Mouse (Mus musculus): Measurements from ENCODE around the gene Sparc. TPM values are rescaled to one million over a fixed set of nuclear protein-coding genes. Genes with fewer than 3 reads are reported as not detected.

Sparc gene
- polyA plus RNA-seq, 1 experiment = 351 TPM

DNA sequence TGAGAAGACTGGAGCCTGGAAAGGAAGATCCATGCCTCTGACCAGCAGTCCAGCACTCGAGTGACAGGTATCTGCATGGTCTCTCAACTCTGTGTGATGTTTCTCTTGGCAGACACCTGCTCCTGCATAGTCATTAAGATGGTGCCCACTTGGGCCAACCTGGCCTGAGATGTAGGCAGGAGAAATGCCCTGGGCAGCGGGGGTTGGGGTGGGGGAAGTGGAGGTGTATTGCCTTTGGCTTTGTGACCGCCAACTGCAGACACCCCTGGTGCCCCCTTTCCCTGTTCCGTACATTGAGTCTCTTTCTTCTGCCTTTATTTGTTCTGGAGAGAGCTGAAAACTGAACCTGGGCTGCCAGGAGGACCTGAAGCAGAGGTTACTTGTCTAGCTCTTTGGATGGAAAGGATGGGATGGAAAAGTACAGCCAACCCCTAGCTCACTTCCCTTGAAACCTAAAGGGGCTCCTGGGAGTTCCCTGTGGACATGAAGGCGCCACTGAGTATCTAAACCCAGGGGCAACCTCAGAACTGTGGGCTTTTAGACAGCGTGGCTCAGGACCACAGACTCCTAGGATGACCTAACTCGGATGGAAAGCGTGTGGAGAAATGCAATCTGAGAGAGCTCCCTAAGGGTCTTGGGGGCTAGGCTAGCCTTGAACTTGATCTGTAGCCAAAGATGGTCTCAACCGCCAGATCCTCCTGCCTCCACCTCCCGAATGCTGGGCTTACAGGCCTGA lies 10.1 kb downstream of the Sparc start:
- TF ChIP-seq POLR2A (IDR thresholded peaks at IDR 0.05; ENCODE audit: extremely low read depth, insufficient read depth, low read length) (no peak), CTCF (IDR thresholded peaks at IDR 0.05; ENCODE audit: extremely low read depth, insufficient read depth, low read length) (no peak)
- H3K4me1 ChIP-seq (ENCODE audit: control insufficient read depth, insufficient read depth, low read length) = no peaks in the 10 kb centered on the region; the same call in 1 of the 2 replicates
- no peak overlapping the region for H3K27ac ChIP-seq (ENCODE audit: insufficient read depth, low read length)
- no peak overlapping the region for H3K4me3 ChIP-seq (ENCODE audit: insufficient read depth, low read length)

DNA sequence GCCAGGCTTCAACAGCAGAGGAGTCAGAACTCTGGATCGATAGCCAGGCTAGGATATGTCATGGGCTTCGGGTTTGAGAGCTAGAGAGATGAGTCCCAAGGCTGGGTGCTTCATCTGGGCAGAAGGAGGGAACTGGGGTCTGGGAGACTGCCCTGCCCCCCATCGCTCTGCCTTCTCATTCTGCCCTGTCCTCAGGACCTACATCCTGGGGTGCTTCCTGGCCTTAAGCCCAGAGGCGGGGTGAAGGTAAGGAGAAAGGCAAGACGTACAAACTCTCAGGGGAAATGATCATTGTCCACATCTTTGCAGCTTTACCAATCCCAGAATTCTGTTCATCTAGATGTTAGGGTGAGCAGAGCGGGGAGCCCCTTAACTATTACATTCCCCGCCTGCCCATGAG lies 10.9 kb downstream of the Sparc start:
- H3K27ac ChIP-seq (ENCODE audit: insufficient read depth, low read length) = no peak overlapping the region
- no peaks in the 10 kb centered on the region; the same call in 1 of the 2 replicates for H3K4me1 ChIP-seq (ENCODE audit: control insufficient read depth, insufficient read depth, low read length)
- H3K4me3 ChIP-seq (ENCODE audit: insufficient read depth, low read length) = no peak overlapping the region
- no peak for TF ChIP-seq POLR2A (IDR thresholded peaks at IDR 0.05; ENCODE audit: extremely low read depth, insufficient read depth, low read length)
- no peak for TF ChIP-seq CTCF (IDR thresholded peaks at IDR 0.05; ENCODE audit: extremely low read depth, insufficient read depth, low read length)

DNA sequence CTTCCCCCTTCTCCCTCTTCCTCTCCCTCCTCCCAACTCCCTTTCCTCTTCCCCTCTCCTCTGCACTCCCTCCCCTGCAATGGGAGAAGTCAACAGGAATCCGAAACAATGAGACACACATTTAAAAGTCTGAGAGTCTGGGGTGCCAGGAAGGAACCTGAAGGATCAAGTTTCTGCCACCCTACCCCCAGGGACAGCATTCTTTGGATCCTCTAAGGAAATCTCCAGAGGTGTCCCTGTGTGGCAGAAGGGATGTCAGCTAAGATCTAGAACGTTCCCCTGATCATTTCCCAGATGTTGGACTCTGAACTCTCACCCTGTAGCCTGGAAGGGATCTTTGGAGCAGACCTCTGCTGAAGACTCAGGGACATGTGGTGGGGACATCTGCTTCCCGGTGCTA lies 12.5 kb downstream of the Sparc start:
- no peak overlapping the region for H3K27ac ChIP-seq (ENCODE audit: insufficient read depth, low read length)
- no peak overlapping the region for H3K4me3 ChIP-seq (ENCODE audit: insufficient read depth, low read length)
- TF ChIP-seq CTCF (IDR thresholded peaks at IDR 0.05; ENCODE audit: extremely low read depth, insufficient read depth, low read length) (no peak), POLR2A (IDR thresholded peaks at IDR 0.05; ENCODE audit: extremely low read depth, insufficient read depth, low read length) (no peak)
- no peaks in the 10 kb centered on the region; the same call in 1 of the 2 replicates for H3K4me1 ChIP-seq (ENCODE audit: control insufficient read depth, insufficient read depth, low read length)

DNA sequence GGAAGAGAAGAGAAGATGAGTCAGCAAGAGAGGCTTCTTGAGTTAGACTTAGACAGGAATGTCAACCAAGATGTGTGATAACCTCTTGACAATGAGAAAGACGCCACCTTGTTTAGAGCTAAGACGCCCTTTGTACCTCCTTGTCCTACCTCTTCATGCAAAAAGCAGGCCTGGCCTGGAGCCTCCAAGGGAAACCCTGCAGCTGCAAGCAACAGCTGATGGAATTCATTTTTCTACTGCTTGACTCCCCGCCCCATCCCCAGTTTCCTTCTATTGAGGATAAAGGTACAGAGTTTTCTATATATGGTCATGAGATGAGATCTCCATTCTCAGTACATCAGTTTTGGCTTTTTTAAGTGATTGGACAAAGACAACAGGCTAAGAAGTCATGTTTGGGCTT lies 13.0 kb downstream of the Sparc start:
- H3K4me3 ChIP-seq (ENCODE audit: insufficient read depth, low read length) = no peak overlapping the region
- no peaks in the 10 kb centered on the region; the same call in 1 of the 2 replicates for H3K4me1 ChIP-seq (ENCODE audit: control insufficient read depth, insufficient read depth, low read length)
- TF ChIP-seq CTCF (IDR thresholded peaks at IDR 0.05; ENCODE audit: extremely low read depth, insufficient read depth, low read length) (no peak), POLR2A (IDR thresholded peaks at IDR 0.05; ENCODE audit: extremely low read depth, insufficient read depth, low read length) (no peak)
- H3K27ac ChIP-seq (ENCODE audit: insufficient read depth, low read length) = no peak overlapping the region

DNA sequence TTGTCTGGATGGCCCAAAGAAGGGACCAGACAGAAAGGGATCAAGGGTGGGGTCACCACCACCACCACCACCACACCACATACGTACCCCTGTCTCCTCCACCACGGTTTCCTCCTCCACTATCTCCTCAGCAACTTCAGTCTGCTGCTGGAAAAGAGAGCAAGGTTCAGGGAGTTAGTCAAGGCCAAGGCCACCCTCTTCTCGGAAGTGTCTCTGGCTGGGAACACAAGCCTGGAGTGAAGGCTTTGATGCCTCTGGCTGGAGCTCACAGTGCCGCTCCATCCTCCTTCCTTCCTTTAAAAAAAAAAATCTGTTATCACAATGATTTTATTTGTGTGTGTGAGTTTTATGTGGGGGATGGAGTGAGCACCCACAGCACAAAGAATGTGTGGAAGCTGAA lies 15.8 kb downstream of the Sparc start:
- Histone ChIP-seq H3K4me1 (ENCODE audit: control insufficient read depth, insufficient read depth, low read length) (no peaks in the 10 kb centered on the region; the same call in 1 of the 2 replicates), H3K27ac (ENCODE audit: insufficient read depth, low read length) (no peak overlapping the region), H3K4me3 (ENCODE audit: insufficient read depth, low read length) (no peak overlapping the region)
- no peak for TF ChIP-seq CTCF (IDR thresholded peaks at IDR 0.05; ENCODE audit: extremely low read depth, insufficient read depth, low read length)
- no peak for TF ChIP-seq POLR2A (IDR thresholded peaks at IDR 0.05; ENCODE audit: extremely low read depth, insufficient read depth, low read length)

DNA sequence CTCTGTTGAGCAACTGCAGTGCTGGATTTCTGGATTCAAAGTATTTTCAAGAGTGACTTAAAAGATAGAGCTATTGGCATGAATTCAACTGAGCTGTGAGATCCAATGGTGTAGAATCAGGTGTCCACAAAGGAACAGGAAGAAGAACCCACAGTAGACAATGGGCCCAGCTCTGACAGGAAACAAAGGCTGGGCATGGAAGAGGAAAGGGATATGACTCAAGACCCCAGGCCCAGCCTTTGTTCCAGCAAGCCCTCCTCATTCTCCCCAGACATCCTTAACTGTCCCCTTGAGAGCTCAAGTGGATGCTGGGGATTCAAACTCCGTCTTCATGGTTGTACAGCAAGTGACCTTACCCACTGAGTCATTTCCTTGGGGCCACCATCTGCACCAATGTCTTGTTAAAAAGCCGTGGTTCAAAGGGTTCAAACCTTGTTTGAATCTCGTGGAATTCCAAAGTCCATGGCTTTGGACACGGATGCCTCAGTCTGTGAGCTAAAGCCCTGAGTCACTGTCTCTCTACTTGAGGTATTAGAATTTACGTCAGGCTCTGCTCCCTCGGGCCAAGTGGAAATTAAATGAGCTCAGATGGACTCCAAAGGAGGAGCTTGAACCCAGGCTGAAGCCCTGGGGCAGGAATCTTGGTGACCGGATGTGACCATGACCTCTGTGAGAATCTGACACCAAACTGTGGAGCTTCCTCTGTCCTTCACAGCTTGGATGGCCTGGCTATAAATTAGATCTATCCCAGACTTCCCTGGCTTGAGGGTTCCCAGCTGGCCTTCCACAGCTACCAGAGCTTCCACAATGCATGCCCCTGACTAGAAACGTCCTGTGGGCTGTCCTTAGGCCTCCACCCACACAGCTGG lies 17.1 kb downstream of the Sparc start:
- Histone ChIP-seq H3K4me1 (ENCODE audit: control insufficient read depth, insufficient read depth, low read length) (no peaks in the 10 kb centered on the region), H3K4me3 (ENCODE audit: insufficient read depth, low read length) (no peak overlapping the region), H3K27ac (ENCODE audit: insufficient read depth, low read length) (peak overlapping the region; percentile 68)
- TF ChIP-seq CTCF (IDR thresholded peaks at IDR 0.05; ENCODE audit: extremely low read depth, insufficient read depth, low read length) = no peak
- no peak for TF ChIP-seq POLR2A (IDR thresholded peaks at IDR 0.05; ENCODE audit: extremely low read depth, insufficient read depth, low read length)

DNA sequence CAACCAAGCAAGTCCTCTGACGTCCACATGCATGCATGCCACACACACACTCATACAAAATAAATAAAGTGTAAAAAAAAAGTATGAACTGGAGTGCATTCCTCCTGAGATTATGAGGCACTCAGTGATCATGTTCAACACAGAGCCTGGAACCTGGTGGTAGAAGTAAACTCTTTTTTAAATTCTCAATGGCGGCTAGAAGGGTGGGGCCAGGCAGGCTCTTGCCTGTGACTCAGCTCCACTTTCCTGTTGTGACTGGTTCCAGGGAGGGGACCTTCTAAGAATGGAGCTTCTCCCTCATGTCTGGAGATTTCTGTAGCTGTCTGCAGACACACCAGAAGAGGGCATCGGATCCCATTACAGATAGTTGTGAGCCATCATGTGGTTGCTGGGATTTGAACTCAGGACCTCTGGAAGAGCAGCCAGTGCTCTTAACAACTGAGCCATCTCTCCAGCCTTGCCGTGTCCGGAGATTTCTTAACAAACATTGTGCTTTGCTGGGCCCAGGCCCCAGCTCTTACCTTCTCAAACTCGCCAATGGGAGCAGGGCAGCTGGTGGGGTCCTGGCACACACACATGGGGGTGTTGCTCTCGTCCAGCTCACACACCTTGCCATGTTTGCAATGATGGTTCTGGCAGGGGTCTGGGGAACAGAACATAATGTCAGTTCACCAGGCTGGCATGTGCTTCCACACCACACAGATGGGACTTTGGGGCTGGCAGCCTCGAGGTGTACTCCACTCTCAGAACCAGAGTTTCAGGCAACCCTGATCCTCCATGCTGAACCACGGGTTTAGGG lies 18.1 kb downstream of the Sparc start:
- Histone ChIP-seq H3K4me3 (ENCODE audit: insufficient read depth, low read length) (no peak overlapping the region), H3K27ac (ENCODE audit: insufficient read depth, low read length) (peak overlapping the region; percentile 53; the same call in 1 of the 2 replicates)
- no peak for TF ChIP-seq CTCF (IDR thresholded peaks at IDR 0.05; ENCODE audit: extremely low read depth, insufficient read depth, low read length)
- no peak for TF ChIP-seq POLR2A (IDR thresholded peaks at IDR 0.05; ENCODE audit: extremely low read depth, insufficient read depth, low read length)

DNA sequence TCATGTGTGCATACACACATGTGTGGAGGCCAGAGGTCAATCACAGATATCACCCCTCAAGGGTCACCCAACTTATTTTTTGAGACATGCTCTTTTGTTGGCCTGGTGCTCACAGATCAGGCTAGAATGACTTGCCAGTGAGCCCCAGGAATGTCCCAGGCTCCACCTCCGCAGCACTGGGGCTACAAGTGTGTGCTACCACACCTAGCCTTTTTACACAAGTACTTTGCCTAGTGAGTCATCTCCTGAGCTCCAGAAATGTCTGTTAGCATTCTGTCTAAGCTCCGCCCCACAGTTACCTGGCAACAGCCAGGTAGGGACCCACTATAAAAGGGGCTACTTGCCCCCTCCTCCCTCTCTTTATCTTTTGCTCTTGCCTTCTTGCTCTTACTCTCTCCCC lies 22.1 kb downstream of the Sparc start:
- TF ChIP-seq CTCF (IDR thresholded peaks at IDR 0.05; ENCODE audit: extremely low read depth, insufficient read depth, low read length) (no peak), POLR2A (IDR thresholded peaks at IDR 0.05; ENCODE audit: extremely low read depth, insufficient read depth, low read length) (no peak)
- Histone ChIP-seq H3K4me3 (ENCODE audit: insufficient read depth, low read length) (no peak overlapping the region), H3K27ac (ENCODE audit: insufficient read depth, low read length) (no peak overlapping the region), H3K4me1 (ENCODE audit: control insufficient read depth, insufficient read depth, low read length) (no peaks in the 10 kb centered on the region)

More for the DNA sequence above, 18.1 kb downstream of the Sparc start:
- no peaks in the 10 kb centered on the region for H3K4me1 ChIP-seq (ENCODE audit: control insufficient read depth, insufficient read depth, low read length)

DNA sequence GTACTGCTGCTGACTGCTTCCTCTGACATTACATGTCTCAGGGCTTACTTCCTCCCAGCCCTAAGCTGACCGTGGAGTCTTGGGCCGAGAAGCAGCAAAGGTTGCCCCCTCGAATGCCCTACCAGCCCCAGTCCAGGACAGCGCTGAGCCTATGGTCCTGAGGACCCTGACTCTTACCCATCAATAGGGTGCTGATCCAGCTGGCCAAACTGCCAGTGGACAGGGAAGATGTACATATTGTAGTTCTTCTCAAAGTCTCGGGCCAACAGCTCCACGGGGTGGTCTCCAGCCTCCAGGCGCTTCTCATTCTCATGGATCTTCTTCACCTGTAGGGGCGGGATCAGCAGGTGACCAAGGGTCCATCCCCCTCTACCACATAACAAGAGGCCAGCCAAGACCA lies 24.6 kb downstream of the Sparc start:
- Histone ChIP-seq H3K4me1 (ENCODE audit: control insufficient read depth, insufficient read depth, low read length) (no peaks in the 10 kb centered on the region), H3K4me3 (ENCODE audit: insufficient read depth, low read length) (no peak overlapping the region), H3K27ac (ENCODE audit: insufficient read depth, low read length) (no peak overlapping the region)
- TF ChIP-seq POLR2A (IDR thresholded peaks at IDR 0.05; ENCODE audit: extremely low read depth, insufficient read depth, low read length) (no peak), CTCF (IDR thresholded peaks at IDR 0.05; ENCODE audit: extremely low read depth, insufficient read depth, low read length) (no peak)
